Mouse (Mus musculus): ENCODE measurements at regions not wholly inside any gene's neighbourhood (a gene's known extent, or its start where the extent isn't known, plus 50 kb on each side); places are given as distances from the start of the nearest gene placed in this dataset.

GRCm38 (mm10) chr2:147851186-147851802, 195.5 kb downstream of the Foxa2 start:
- Histone ChIP-seq H3K4me3 (no peak overlapping the region), H3K9ac (no peak overlapping the region), H3K27me3 (replicated peaks) (no peaks in the 10 kb centered on the region; the same call in 1 of the 2 replicates), H3K4me1 (no peaks in the 10 kb centered on the region), H3K4me2 (no peak overlapping the region), H3K9me3 (no peaks in the 10 kb centered on the region), H3K36me3 (no peaks in the 10 kb centered on the region), H3K27ac (replicated peaks) (no peak overlapping the region)
- 72% methylated on average over 6 of the region's 6 CpGs for WGBS
- no peak for ATAC-seq (ENCODE audit: extremely low read depth, insufficient number of reproducible peaks, low FRiP score, low TSS enrichment)

- Histone ChIP-seq H3K9me3 (no peaks in the 10 kb centered on the region), H3K9ac (no peak overlapping the region), H3K4me3 (no peak overlapping the region), H3K4me2 (no peak overlapping the region), H3K36me3 (no peaks in the 10 kb centered on the region), H3K4me1 (no peaks in the 10 kb centered on the region), H3K27me3 (replicated peaks) (no peaks in the 10 kb centered on the region; the same call in 1 of the 2 replicates), H3K27ac (replicated peaks) (no peak overlapping the region)
- no peak for ATAC-seq (ENCODE audit: extremely low read depth, insufficient number of reproducible peaks, low FRiP score, low TSS enrichment)
- 28% methylated on average over 10 of the region's 10 CpGs for WGBS
These were observed 199.6 kb downstream of the Foxa2 start for GRCm38 (mm10) chr2:147846968-147847749.

- H3K27me3 ChIP-seq (replicated peaks), result no peaks in the 10 kb centered on the region; the same call in 1 of the 2 replicates
- H3K4me2 ChIP-seq, result no peak overlapping the region
- H3K9me3 ChIP-seq, result no peaks in the 10 kb centered on the region
- no peak overlapping the region for H3K27ac ChIP-seq (replicated peaks)
- H3K36me3 ChIP-seq, result no peaks in the 10 kb centered on the region
- no peak overlapping the region for H3K9ac ChIP-seq
- H3K4me3 ChIP-seq, result no peak overlapping the region
- 58% methylated on average over 1 of the region's 1 CpGs for WGBS
- no peaks in the 10 kb centered on the region for H3K4me1 ChIP-seq
- no peak for ATAC-seq (ENCODE audit: extremely low read depth, insufficient number of reproducible peaks, low FRiP score, low TSS enrichment)
These were observed 201.5 kb downstream of the Foxa2 start for GRCm38 (mm10) chr2:147845256-147845655.

GRCm38 (mm10) chr2:147840936-147841335, 205.8 kb downstream of the Foxa2 start:
- Histone ChIP-seq H3K4me1 (no peaks in the 10 kb centered on the region; the same call in 1 of the 2 replicates), H3K4me2 (no peak overlapping the region), H3K9me3 (no peaks in the 10 kb centered on the region), H3K9ac (no peak overlapping the region), H3K4me3 (no peak overlapping the region), H3K36me3 (no peaks in the 10 kb centered on the region), H3K27me3 (replicated peaks) (no peaks in the 10 kb centered on the region), H3K27ac (replicated peaks) (no peak overlapping the region)
- 81% methylated on average over 5 of the region's 5 CpGs for WGBS
- ATAC-seq (ENCODE audit: extremely low read depth, insufficient number of reproducible peaks, low FRiP score, low TSS enrichment), result no peak

- no peaks in the 10 kb centered on the region; the same call in 1 of the 2 replicates for H3K4me1 ChIP-seq
- H3K9ac ChIP-seq, result no peak overlapping the region
- H3K4me3 ChIP-seq, result no peak overlapping the region
- no peak overlapping the region for H3K4me2 ChIP-seq
- no peaks in the 10 kb centered on the region for H3K9me3 ChIP-seq
- 69% methylated on average over 4 of the region's 4 CpGs for WGBS
- no peak for ATAC-seq (ENCODE audit: extremely low read depth, insufficient number of reproducible peaks, low FRiP score, low TSS enrichment)
- no peaks in the 10 kb centered on the region for H3K27me3 ChIP-seq (replicated peaks)
- no peaks in the 10 kb centered on the region for H3K36me3 ChIP-seq
- no peak overlapping the region for H3K27ac ChIP-seq (replicated peaks)
These were observed 208.2 kb downstream of the Foxa2 start for GRCm38 (mm10) chr2:147838613-147839012.

GRCm38 (mm10) chr2:147830551-147830950, 216.2 kb downstream of the Foxa2 start:
- Histone ChIP-seq H3K36me3 (no peaks in the 10 kb centered on the region), H3K4me2 (no peak overlapping the region), H3K27ac (replicated peaks) (no peak overlapping the region), H3K27me3 (replicated peaks) (no peaks in the 10 kb centered on the region), H3K9me3 (no peaks in the 10 kb centered on the region), H3K4me1 (no peaks in the 10 kb centered on the region), H3K4me3 (no peak overlapping the region), H3K9ac (no peak overlapping the region)
- ATAC-seq (ENCODE audit: extremely low read depth, insufficient number of reproducible peaks, low FRiP score, low TSS enrichment), result no peak
- 52% methylated on average over 6 of the region's 6 CpGs for WGBS

GRCm38 (mm10) chr2:147816951-147817350, 229.8 kb downstream of the Foxa2 start:
- Histone ChIP-seq H3K4me2 (no peak overlapping the region), H3K27ac (replicated peaks) (no peak overlapping the region), H3K9me3 (no peaks in the 10 kb centered on the region), H3K4me1 (no peaks in the 10 kb centered on the region), H3K27me3 (replicated peaks) (no peaks in the 10 kb centered on the region), H3K9ac (no peak overlapping the region), H3K4me3 (no peak overlapping the region), H3K36me3 (no peaks in the 10 kb centered on the region)
- ATAC-seq (ENCODE audit: extremely low read depth, insufficient number of reproducible peaks, low FRiP score, low TSS enrichment), result no peak
- 67% methylated on average over 3 of the region's 3 CpGs for WGBS

- Histone ChIP-seq H3K4me3 (no peak overlapping the region), H3K4me2 (no peak overlapping the region), H3K9ac (no peak overlapping the region), H3K27me3 (replicated peaks) (no peaks in the 10 kb centered on the region), H3K4me1 (no peaks in the 10 kb centered on the region), H3K27ac (replicated peaks) (no peak overlapping the region), H3K9me3 (no peaks in the 10 kb centered on the region), H3K36me3 (no peaks in the 10 kb centered on the region)
- WGBS, result 65% methylated on average over 3 of the region's 3 CpGs
- no peak for ATAC-seq (ENCODE audit: extremely low read depth, insufficient number of reproducible peaks, low FRiP score, low TSS enrichment)
These were observed 232.5 kb downstream of the Foxa2 start for GRCm38 (mm10) chr2:147814231-147814630.

GRCm38 (mm10) chr2:147813516-147813915, 233.3 kb downstream of the Foxa2 start:
- H3K36me3 ChIP-seq, result no peaks in the 10 kb centered on the region
- WGBS, result 84% methylated on average over 2 of the region's 2 CpGs
- H3K4me2 ChIP-seq, result no peak overlapping the region
- no peak for ATAC-seq (ENCODE audit: extremely low read depth, insufficient number of reproducible peaks, low FRiP score, low TSS enrichment)
- H3K27me3 ChIP-seq (replicated peaks), result no peaks in the 10 kb centered on the region; the same call in 1 of the 2 replicates
- no peak overlapping the region for H3K9ac ChIP-seq
- H3K9me3 ChIP-seq, result no peaks in the 10 kb centered on the region
- no peaks in the 10 kb centered on the region for H3K4me1 ChIP-seq
- no peak overlapping the region for H3K4me3 ChIP-seq
- H3K27ac ChIP-seq (replicated peaks), result no peak overlapping the region

GRCm38 (mm10) chr2:147808036-147808675, 238.6 kb downstream of the Foxa2 start:
- Histone ChIP-seq H3K9ac (no peak overlapping the region), H3K4me2 (no peak overlapping the region), H3K4me1 (no peaks in the 10 kb centered on the region), H3K9me3 (no peaks in the 10 kb centered on the region), H3K27me3 (replicated peaks) (peaks cover 28% of the 10 kb centered on the region), H3K36me3 (no peaks in the 10 kb centered on the region), H3K27ac (replicated peaks) (no peak overlapping the region), H3K4me3 (no peak overlapping the region)
- WGBS, result 26% methylated on average over 5 of the region's 5 CpGs
- no peak for ATAC-seq (ENCODE audit: extremely low read depth, insufficient number of reproducible peaks, low FRiP score, low TSS enrichment)

- Histone ChIP-seq H3K4me3 (no peak overlapping the region), H3K4me2 (no peak overlapping the region), H3K27me3 (replicated peaks) (peaks cover 28% of the 10 kb centered on the region), H3K9me3 (no peaks in the 10 kb centered on the region), H3K36me3 (no peaks in the 10 kb centered on the region), H3K4me1 (no peaks in the 10 kb centered on the region), H3K27ac (replicated peaks) (no peak overlapping the region), H3K9ac (no peak overlapping the region)
- ATAC-seq (ENCODE audit: extremely low read depth, insufficient number of reproducible peaks, low FRiP score, low TSS enrichment), result no peak
- WGBS, result 27% methylated on average over 4 of the region's 4 CpGs
These were observed 243.7 kb downstream of the Foxa2 start for GRCm38 (mm10) chr2:147803102-147803501.
